Mouse (Mus musculus) lung, postnatal 0 days (tissue): ENCODE data around the gene Tbce.

Source experiments
- CTCF ChIP-seq: IDR thresholded peaks from 2 replicates; pipeline ENCODE4 v1.5.1; 2016; ENCODE audit warnings: antibody characterized with exemption, mild to moderate bottlenecking
- EP300 ChIP-seq: IDR thresholded peaks from 2 replicates; pipeline ENCODE4 v1.6.1; 2016; ENCODE audit warnings: antibody characterized with exemption, mild to moderate bottlenecking, control low read depth

- TF ChIP-seq CTCF (no peak), EP300 (no peak)
Measured at GRCm38 (mm10) chr13:13960211-13960610, 79.2 kb downstream of the Tbce start.
